Mouse (Mus musculus) embryonic facial prominence, embryonic 10.5 days (tissue): ENCODE measurements around the gene Zfp637. TPM values are rescaled to one million over a fixed set of nuclear protein-coding genes. Genes with fewer than 3 reads are reported as not detected.

Experiments used
- DNase-seq: peaks from one replicate; pipeline ENCODE4 v3.0.0-alpha.2; 2017; ENCODE audit warnings: low spot score
- H3K27ac ChIP-seq: fragments of 300-500 bp; sonication (generic); replicated peaks from 2 replicates; pipeline ENCODE4 v1.5.1; 2016; ENCODE audit warnings: mild to moderate bottlenecking
- H3K27me3 ChIP-seq: fragments of 300-500 bp; sonication (generic); replicated peaks from 2 replicates; pipeline ENCODE4 v1.6.1; 2016; ENCODE audit warnings: low read depth, mild to moderate bottlenecking; ENCODE audit not compliant: poor library complexity, severe bottlenecking
- H3K36me3 ChIP-seq: fragments of 300-500 bp; sonication (generic); replicated peaks from 2 replicates; pipeline ENCODE4 v1.6.1; 2016; ENCODE audit warnings: mild to moderate bottlenecking, moderate library complexity
- H3K4me1 ChIP-seq: fragments of 300-500 bp; sonication (generic); 2 replicates; pipeline ENCODE4 v1.6.1; 2016
- H3K4me3 ChIP-seq: fragments of 300-500 bp; sonication (generic); 2 replicates; pipeline ENCODE4 v1.5.1; 2016; ENCODE audit warnings: mild to moderate bottlenecking, moderate library complexity
- H3K9me3 ChIP-seq: fragments of 300-500 bp; sonication (generic); 2 replicates; pipeline ENCODE4 v1.6.1; 2016; ENCODE audit warnings: mild to moderate bottlenecking
- WGBS: fragments of 180-500 bp; shearing (Covaris S2); methylation state at CpG from one replicate; pipeline ENCODE4 v1.1.7; 2016; 5-methylcytosine and 5-hydroxymethylcytosine counted together
- polyA plus RNA-seq: library from polyadenylated mRNA; unstranded; fragments of >200 nt; fragmentation: Nextera tagmentation; extraction: Ambion mirVana; gene quantifications from 2 replicates; pipeline ENCODE4 v1.2.1, GENCODE M21; 2016

Zfp637 gene
- polyA plus RNA-seq, 1 experiment from 2014 or later, result 127 TPM

DNA sequence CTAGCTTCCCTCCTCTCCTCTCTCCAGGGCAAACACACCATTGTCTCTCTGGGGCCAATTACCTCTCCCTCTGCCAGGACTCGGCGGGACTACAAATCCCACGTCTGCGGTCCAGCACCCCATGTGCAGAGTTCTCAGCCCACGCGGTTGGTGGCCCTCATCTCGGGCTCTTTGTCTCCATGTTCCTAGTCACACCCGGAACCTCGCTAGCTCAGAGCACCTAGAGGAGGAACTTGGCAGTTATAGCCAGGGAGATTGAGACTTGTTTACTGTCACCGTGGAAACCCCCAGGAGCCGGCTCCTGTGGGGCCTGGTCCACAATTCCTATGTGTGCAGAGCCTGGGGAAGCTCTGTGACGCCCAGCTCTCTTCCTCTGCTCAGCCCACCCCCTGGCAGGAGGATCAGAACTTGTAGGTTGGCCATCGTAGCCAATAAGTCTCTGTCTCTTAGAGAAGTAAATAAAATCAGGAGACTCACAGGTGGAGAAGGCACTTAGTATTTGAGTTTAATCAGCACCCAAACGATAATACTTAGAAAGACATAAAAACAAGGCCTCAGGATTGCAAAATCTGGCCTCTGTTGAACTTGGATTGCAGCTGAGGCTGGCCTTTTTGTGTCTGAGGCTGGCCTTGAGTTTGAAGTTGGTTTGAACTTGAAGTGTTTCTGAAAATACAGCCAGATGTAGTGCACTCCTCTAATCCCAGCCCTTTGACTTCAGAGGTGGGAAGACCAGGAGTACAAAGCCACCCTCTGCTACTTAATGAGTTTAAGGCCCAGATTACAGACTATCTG lies 50.6 kb downstream of the Zfp637 start:
- Histone ChIP-seq H3K4me3 (no peak overlapping the region), H3K27ac (no peak overlapping the region), H3K27me3 (no peaks in the 10 kb centered on the region), H3K4me1 (peaks cover 3% of the 10 kb centered on the region; the same call in 1 of the 2 replicates), H3K9me3 (no peaks in the 10 kb centered on the region), H3K36me3 (no peaks in the 10 kb centered on the region)
- WGBS, result 70% methylated on average over 14 of the region's 14 CpGs
- DNase-seq, result no peak

GRCm38 (mm10) chr6:117892386-117892785 lies 51.4 kb downstream of the Zfp637 start:
- no peak for DNase-seq
- Histone ChIP-seq H3K9me3 (no peaks in the 10 kb centered on the region), H3K4me1 (peaks cover 3% of the 10 kb centered on the region; the same call in 1 of the 2 replicates), H3K27me3 (no peaks in the 10 kb centered on the region), H3K36me3 (no peaks in the 10 kb centered on the region), H3K4me3 (no peak overlapping the region), H3K27ac (no peak overlapping the region)
- WGBS, result 71% methylated on average over 3 of the region's 3 CpGs

DNA sequence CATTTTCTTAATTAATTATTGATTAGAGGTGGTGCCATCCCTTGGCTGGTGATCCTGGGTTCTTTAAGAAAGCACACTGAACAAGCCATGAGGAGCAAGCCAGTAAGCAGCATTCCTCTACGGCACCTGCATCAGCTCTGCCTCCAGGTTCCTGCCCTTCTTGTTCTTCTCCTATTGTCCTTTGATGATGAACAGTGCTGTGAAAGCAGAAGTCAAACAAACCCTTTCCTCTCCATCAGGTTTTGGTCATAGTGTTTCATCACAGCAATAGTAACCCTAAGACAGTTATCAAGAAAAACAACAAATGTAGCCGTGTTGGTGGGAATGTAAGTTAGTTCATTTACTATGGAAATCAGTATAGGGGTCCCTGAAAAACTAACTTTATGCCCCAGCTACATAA lies 52.5 kb downstream of the Zfp637 start:
- WGBS, result 92% methylated on average over 2 of the region's 2 CpGs
- peaks cover 3% of the 10 kb centered on the region; the same call in 1 of the 2 replicates for H3K4me1 ChIP-seq
- H3K4me3 ChIP-seq, result no peak overlapping the region
- no peak overlapping the region for H3K27ac ChIP-seq
- no peak for DNase-seq
- no peaks in the 10 kb centered on the region for H3K27me3 ChIP-seq
- H3K9me3 ChIP-seq, result no peaks in the 10 kb centered on the region
- no peaks in the 10 kb centered on the region for H3K36me3 ChIP-seq

Other genes starting within 250 kb of the Zfp637 start
- 13.1 and 13.6 TPM in 2 replicates for gene Zfp239, start 20.9 kb downstream of the Zfp637 start, polyA plus RNA-seq
- 874 and 878 TPM in 2 replicates for gene Hnrnpf, start 59.1 kb downstream of the Zfp637 start, polyA plus RNA-seq
- gene Fxyd4, start 96.5 kb downstream of the Zfp637 start, polyA plus RNA-seq, result 2.5 and 3.8 TPM in 2 replicates
- gene Rasgef1a, start 170.3 kb downstream of the Zfp637 start, polyA plus RNA-seq, result 0.06 and 0.13 TPM in 2 replicates